Mouse (Mus musculus): Measurements from ENCODE around the gene Kras. TPM values are rescaled to one million over a fixed set of nuclear protein-coding genes. Genes with fewer than 3 reads are reported as not detected.

Kras gene
- polyA plus RNA-seq, 2 experiments from 2014 or later: 23.8 to 42.3 TPM

GRCm38 (mm10) chr6:145186096-145186495, 63.9 kb downstream of the Kras start:
- no peak for ATAC-seq

DNA sequence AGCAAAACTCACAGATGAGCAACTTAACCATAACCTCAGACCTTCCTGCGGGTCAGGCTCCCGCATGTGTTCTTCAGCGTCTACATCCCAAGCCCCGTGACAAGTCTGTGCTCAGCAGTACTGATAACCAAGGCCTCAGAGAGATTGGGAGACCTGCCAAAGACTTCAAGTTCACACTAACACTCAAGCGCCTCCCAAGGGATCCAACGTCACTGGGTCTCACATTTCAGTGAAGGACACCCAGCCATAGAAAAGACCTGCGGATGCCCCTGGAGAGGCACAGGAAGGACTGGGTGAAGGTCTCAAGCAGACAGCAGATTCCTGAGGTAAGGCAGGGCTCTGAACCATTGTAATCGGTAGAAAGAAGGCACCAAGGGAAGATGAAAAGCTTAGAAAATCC, 68.0 kb downstream of the Kras start:
- ATAC-seq: no peak

- no peak for ATAC-seq
Measured at GRCm38 (mm10) chr6:145179665-145180064, 70.4 kb downstream of the Kras start.

DNA sequence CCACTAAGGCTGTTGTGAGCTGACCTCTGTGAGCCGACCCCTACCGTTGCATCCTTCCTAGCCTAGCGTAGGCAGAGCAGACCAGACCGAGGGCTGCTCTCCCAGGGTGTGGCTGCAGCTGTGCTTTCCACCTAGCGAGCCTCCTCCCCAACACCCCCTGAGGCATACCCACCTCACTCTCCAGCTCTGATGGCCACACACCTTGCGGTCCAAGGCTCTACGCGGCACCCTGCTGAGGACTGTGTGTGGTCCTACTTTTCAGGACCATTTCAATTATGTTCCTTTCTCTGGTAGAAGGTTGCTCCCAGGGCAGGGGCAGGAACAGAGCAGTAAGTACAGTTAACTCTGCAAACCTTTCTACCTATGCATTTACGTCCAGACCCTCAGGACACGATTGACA, 73.6 kb downstream of the Kras start:
- no peak for ATAC-seq

DNA sequence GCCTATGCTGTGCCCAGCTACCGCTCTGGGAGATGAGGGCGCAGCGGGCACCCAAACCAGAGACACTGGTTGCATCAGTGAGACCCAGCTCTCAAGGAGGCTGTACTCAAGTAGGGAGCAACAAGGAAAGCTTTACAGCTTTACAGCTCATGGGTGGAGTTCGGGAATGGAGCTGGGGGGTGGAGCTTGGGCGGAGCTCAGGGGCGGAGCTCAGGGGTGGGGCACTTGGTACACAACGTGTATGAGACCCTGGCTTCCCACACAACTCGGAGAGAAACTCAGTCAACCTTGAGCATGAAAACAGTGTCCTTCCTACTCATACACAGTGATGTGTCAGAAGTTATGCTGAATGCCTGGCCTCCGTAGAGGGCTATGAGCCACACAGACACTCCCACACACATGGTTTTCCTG, 74.5 kb downstream of the Kras start:
- no peak for ATAC-seq

DNA sequence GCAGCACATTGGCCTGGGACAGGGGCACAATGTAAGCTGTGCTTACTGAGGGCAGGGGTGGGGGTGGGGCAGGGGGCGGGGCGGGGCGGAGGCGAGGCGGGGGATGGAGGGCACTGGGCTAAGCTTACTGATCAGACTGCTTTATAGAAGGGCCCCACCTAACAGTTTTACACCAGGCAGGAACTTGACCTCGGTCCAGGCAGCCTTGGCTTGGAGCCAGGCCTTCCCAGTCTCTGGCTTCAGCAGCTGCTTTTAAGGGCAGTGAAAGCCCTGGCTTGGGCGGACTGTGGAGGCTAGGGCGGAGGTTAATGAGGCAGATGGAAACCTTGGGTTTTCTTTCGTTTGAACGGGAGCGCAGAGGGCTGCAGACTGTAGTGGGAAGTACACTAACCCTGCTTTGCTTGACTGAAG, 76.3 kb downstream of the Kras start:
- no peak for ATAC-seq

DNA sequence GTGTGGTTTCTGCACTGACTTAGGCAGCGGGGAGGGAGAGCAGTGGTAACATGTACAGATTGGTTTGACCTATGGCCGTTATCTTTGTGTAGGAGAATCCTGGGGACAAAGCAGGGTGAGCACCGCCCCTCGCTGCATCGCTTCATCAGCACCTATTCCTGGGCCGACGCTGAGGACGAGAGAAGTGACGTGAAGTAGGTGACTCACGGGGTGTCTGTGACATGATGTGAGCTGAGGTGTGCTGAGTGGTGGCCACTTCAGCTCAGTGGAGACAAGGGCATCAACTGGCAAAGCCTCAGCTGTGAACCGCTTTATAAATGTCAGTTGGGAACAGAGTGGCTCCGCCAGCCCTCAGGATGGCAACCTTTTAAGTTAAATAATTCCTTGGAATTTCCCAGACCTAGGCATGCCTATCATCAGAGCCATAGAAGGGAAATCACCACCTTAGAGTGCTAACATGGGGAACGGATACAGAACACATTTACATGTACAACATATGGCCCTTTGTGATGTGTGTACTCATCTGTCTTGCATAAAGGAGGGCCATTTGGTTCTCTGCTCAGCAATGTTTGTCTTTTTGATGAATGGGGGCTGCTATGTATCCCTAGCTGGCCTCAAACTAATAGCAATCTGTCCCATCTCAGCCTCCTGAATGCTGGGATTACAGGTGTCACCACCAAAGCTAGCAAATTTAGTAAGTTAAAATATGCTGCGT, 78.0 kb downstream of the Kras start:
- ATAC-seq: no peak

Other genes with a start within 250 kb of the Kras start
- gene Bcat1, start 174.1 kb downstream of the Kras start, polyA plus RNA-seq (2017; shearing (Covaris generic)): 10 to 100 TPM; 13.0 to 15.1 TPM
- 100 to 1,000 TPM; 110 to 124 TPM for gene Lrmp, start 134.6 kb downstream of the Kras start, polyA plus RNA-seq (2017; shearing (Covaris generic))
- under 1 TPM; 0.19 to 0.57 TPM for gene Casc1, start 39.2 kb downstream of the Kras start, polyA plus RNA-seq (2017; shearing (Covaris generic))
- gene Etfrf1, start 39.1 kb downstream of the Kras start, polyA plus RNA-seq (2017; shearing (Covaris generic)): 10 to 100 TPM; 16.3 to 26.0 TPM

Data from activated CD4-positive, CD25-positive, alpha-beta regulatory T cell, adult 4 months (primary cell).